Mouse (Mus musculus): ENCODE measurements around the gene Sept8.
A peak's percentile ranks its signal among the peaks of the same experiment; 100 is the strongest.
"Not testable (repeated sequence)": the region's sequence is repeated elsewhere in the genome, so short reads cannot be mapped to it uniquely, and the experiment has no call there.

Gene Sept8

DNA sequence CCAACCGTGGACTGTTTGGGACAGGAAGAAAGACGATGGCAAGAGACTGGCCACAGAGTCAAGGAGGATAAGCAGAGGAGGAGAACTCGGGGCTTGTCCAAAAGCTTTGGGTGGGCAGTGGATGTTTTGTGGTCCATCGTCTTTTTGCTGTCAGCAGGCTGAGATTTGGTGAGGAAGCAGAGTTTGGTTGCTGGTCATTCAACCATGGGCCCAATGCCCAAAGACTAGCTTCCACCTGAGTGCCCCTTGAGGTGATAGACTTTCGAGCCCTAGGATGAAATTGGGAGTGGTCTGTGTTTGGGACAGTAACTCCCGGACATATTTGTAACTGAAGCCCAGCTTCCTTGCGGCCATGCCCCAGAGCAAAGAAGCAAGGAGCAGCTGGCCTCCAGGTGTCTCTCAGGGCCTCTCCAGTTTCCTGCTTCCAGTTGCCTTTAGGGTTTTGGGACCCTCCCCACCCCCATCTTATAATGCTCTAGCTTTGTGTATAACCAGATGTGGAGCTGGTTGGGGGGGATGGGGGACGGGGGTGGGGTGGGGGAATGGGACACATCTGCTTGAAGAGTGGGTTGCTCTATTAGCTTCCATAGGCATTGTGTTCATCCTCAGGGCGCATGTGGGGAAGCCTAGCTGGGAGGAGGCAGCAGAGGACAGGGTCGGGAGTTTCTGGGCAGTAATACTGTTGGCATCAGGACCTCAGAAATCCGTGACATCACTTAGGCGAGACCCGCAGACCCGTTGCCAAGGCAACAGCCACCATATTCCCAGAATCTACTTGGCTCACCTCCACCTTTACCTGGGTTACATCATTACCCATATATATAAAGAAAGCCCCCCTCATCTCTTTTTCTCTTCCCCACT, 4.7 kb downstream of the Sept8 start:
- DNase-seq (ENCODE audit: extremely low read depth, low read depth, low spot score): no peak

DNA sequence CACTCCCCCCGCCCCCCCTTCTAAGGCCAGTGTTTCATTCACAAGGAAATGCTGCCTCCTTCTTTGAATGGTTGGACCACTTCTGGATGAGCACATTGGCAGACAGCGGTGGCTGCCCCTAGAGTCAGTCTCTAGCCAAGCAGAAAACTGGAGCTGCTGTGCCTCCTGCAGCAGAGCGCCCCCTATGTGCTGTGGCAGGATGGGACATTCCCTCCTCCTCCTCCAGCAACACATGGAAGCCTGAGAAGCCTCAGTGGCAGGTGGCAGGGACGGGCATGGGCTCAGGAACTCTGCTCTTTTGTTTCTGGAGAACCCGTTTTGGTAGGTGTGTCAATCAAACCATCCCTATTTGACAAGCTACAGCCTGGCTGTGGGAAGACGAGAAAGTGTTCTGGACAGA, 5.8 kb downstream of the Sept8 start:
- DNase-seq (ENCODE audit: extremely low read depth, low read depth, low spot score): no peak

DNA sequence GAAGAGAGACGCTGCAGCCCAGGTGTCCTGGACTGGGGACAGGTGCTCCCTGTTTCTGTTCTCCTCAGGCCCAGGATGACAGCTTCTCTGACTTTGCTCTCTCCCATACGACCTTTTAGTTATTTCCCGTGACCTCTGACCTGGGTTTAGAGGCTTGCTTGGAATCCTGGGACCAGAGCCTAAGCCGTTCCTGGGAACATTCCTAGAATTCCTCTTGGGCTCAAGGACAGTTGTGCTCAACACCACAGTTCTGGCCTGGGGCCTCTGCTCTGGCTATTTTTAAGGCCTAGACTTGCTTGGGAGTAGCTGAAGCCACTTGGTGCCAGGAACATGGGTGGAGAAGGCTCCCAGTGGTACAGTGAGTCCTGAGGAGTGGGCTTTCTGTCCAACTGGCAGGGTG, 6.4 kb downstream of the Sept8 start:
- DNase-seq (ENCODE audit: extremely low read depth, low read depth, low spot score): no peak

DNA sequence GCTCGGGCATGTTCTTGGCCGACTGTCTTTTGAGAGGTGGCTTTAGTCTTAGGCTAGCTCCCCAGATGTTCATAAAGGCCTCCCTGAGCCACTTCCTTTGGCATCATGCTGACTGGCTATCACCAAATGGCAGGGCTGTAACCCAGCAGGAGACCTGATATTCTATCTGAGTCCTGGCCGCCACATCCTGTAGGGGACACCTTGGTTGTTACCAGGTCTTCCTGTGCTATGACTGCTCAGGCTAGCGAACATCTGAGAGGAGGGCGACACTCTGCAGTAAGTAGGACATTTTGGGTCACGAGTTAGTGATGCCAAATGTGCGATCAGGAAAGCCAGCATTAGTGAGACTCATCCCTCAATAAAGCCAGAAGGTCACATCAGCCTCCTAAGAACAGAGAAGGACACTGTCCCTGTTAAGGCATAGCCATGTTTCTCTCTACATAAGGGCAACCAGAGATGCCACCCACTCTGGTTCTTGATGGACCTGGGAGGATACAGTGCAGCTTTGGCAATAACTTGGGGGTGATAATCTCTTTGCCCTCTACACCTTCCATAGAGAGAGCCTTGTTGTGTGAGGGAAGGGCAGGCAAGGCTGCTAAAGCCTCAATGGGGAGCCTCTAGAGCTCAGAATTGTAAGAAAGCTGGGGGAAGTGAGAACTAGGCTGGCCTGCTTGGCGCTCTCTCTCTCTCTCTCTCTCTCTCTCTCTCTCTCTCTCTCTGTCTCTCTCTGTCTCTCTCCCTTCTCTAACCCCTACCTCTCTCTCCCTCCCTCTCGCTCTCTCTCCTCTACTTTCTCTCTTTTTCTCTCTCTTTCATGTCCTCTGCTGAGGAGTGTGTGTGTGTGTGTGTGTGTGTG, 9.6 kb downstream of the Sept8 start:
- DNase-seq (ENCODE audit: extremely low read depth, low read depth, low spot score): no peak

DNA sequence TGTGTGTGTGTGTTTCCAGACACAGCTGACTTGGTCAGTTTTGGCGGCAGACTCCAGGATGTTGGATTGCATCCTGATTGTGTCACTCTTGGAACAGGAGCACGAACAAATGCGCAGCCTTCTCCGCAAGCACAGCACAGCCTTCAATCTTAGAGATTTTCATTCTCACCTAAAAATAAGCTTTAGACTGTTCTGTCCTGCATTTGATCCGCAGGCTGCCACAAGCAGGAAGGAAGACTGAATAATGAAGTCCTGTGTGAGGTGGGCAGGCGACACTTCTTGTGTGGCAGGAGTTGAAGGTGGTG, 10.1 kb downstream of the Sept8 start:
- no peak for DNase-seq (ENCODE audit: extremely low read depth, low read depth, low spot score)

DNA sequence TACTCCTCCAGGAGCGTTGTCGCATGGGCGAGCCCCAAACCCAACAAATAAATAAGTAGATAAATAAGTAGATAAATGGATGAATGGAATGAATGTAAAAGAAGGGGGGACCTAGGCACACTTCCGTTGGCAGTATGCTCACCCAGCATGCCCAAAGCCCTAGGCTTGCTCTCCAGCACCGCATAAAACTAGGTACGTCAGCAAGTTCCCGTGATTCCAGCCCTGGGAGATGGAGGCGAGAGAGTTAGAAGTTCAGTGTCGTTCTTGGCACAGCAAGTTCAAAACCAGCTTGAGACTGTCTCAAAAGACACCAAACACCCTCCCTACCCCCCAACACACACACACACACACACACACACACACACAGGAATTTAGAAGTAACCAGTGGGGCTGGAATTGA, 10.9 kb downstream of the Sept8 start:
- DNase-seq (ENCODE audit: extremely low read depth, low read depth, low spot score): no peak

DNA sequence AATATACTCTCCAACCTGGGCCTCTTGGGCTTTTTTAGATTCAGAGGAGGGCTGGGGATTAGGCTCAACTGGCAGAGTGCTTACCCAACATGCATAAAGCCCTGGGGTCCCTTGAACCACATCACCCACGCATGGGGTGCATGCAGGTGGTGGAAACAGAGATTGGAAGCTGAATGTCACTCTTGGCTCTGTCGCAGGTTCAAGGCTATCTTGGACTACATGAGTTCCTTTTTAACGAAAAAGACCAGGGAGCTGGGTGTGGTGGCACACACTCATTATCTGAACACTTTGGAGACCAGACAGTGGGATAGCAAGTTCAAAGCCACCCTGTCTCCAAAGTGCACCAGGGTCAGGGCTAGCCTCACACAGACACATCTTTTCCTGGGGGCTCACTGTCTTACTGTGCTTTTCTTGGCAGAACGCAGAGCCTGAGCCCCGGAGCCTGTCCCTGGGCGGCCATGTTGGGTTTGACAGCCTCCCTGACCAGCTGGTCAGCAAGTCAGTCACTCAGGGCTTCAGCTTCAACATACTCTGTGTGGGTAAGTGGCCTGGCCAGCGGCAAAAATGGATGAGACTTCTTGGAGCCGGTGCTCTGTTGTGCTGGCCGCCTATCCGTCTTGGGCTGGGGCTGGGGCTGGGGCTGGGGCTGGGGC, 12.6 kb downstream of the Sept8 start:
- DNase-seq (ENCODE audit: extremely low read depth, low read depth, low spot score): no peak

DNA sequence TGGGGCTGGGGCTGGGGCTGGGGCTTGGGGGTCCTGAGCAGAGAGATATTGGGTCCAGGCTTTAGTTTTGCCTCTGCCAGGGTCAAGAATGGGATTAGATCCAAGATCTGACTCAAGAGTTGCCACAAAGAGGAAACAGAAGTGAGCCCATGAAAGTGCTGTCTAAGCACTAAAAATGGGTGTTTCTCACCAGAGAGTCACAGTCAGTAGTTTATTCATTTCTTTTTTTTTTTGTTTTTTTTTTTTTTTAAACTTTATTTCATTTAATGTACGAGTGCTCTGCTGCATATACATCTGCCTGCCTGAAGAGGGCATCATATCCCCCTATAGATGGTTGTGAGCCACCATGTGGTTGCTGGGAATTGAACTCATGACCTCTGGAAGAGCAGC, 13.2 kb downstream of the Sept8 start:
- no peak for DNase-seq (ENCODE audit: extremely low read depth, low read depth, low spot score)

DNA sequence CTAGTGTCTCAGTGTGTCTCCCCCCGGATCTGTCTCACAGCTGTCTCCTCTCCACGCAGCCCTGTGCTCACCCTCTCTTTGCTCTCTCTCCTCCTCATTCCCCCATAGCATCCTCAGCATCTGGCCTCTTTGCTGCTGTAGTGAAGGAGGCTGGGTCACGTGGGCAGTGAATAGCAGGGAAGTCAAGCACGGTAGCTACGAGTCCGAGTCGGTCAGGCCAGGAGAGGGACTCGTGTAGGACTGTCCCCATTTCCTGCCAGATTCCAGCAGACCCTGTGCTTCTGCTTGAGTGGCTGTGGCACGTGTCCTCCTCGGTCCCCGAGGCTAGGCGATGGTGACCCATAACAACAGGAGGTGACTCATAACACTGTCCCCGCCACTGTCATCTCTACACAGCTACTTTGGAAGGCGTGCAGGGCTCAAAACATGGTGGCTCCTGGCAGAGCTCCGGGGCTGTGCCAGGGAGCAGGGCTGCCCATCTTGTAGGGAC, 20.0 kb downstream of the Sept8 start:
- DNase-seq (ENCODE audit: extremely low read depth, low read depth, low spot score): no peak

DNA sequence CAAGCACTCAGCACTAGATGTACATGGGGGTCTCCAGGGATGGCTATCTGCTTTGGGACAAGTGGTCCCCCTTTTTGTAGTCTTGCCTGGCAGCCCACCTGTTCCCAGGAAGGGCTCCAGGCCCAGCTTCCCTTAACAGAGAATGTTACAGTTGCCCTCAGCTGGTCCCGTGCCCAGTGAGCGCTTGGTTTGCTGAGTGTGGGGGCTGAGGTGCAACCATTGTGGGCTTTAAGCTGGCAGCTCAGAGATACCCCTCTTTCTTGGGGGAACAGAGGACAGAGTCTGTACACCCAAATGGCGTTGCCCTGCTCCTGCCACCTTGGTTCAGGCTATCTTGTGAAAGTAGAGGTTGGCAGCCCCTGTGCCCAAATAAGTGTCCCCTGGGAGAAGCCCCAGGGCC, 21.3 kb downstream of the Sept8 start:
- DNase-seq (ENCODE audit: extremely low read depth, low read depth, low spot score): no peak

DNA sequence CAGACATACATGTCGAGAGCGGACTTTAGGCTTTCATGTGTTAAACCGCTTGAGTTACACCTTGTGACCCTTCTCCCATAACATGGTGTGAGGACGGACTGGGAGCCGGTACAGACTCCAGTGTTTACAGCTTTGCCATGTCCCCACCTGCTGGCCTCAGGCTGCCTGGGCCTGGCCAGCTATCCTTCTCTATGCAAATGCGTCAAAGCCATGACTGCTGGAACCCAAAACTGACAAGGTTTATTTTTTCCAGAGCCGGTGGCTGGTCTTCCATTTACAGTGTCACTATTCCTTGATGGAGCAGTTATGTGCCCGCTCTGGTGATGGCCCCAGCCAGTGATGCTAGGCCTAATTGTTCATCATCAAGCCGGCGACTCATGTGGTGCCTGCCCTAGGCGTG, 22.2 kb downstream of the Sept8 start:
- DNase-seq (ENCODE audit: extremely low read depth, low read depth, low spot score): no peak

DNA sequence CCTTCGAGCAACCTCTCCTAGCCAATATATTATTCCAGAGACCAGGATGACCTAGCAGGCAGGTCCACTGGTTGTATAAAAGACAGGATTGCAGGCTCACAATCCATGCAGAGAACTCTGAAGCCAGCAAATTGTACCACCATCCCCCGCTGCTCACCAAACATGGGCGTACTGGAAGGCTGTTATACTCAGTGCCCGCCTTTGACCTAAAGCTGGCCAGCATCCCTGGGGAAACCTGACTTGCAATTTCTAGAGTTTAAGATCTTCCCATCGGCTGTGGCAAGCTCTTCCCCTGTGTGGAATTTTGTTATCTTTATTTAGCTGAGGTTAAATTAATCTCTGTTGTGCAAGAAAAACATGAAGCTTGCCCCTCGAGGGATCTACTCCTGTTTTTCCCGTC, 24.0 kb downstream of the Sept8 start:
- DNase-seq (ENCODE audit: extremely low read depth, low read depth, low spot score): peak; percentile 37

DNA sequence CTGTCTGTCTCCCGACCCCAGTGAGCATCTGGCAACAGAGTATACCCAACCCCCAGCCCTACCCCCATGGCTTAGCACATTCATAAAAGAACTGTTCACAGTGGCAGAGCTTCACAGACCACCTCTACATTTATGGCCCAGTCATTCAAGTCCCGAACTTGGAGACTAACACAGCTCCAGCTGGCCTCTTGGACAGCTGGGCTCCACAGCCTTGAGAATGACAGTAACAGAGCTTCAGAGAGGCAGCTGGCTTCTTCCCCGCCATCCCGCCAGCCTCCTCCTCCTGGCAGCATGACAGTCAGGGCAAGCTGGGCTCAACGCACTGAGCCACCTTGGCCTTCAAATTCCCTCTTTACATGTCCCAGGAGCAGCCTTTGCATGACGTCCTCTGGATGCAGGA, 27.2 kb downstream of the Sept8 start:
- no peak for DNase-seq (ENCODE audit: extremely low read depth, low read depth, low spot score)

DNA sequence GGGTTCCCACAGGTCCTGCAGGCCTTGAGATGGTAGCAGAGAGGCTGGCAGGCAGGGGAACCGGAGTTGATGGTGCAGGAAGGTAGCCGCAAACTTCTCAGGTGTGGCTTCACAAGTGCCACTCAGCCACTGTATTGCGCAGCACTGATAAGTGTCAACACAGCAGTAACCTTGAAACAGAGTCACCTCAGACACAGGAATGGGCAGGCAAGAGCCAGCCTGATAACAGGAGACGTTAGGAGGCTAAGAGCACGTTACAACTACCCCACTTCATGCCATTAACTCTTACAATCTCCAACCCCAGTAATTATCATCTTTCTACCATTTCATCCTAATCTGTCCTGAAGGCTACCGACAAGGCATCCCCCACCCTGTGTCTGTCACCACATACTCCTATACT, 28.5 kb downstream of the Sept8 start:
- no peak for DNase-seq (ENCODE audit: extremely low read depth, low read depth, low spot score)

DNA sequence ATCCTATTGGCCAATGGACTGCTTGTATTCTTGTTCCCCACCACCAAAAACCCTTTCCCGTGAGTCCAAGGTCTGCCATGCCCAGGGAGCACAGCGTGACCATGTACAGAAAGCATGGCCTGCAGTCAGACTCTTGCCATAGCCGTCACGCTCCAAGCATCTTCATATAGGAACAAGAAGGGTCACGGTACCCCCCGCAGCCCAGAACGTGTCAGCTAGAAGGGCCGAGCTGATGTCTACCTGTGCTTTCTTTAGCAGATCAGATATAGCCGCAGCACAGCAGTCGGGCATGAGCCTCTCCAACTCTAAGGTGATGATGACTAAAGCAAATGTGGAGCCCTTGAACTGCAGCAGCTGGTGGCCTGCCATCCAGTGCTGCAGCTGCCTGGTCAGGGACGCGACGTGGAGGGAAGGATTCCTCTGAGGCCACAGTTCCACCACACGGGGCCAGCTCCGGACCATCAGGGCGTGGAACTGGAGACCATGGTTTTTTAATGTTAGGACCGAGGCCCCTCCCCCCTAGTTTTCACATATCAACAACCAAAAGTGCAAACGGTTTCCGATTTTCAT, 29.1 kb downstream of the Sept8 start:
- DNase-seq (ENCODE audit: extremely low read depth, low read depth, low spot score): no peak

DNA sequence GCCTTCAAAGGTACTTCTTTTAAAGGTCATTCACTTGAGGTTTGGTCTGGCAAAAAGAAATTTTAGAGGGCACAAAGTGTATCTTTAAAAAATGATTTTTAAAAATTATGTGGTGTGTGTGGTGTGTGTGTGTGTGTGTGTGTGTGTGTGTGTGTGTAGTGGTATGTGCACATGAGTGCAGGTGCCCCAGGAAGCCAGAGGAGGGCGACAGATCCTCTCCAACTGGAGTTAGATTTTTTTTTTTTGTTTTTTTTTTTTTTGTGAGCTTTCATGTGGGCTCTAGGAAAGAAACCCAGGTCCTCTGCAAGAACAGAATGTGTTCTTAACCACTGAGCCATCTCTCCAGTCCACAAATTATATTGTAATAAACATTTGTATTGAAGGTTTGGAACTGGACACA, 31.7 kb downstream of the Sept8 start:
- DNase-seq (ENCODE audit: extremely low read depth, low read depth, low spot score): no peak

DNA sequence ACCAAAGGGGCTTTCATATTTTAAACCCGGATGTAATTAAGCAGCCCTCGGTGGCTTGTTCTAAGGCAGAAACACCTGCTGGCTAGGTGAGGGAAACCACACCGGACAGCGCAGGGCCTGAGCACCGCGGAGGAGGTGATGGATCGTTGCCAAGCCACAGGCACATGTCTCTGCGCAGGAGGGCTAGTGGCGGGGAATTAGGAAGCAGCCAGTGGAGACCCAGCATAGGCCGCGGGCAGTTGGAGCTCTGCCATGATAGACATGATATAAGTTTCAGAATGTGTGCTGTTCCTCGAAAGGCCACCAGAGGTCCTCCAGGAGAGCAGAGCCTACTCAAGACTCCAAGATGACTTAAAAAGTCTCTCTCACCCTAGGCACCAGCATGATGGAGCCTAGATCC, 32.7 kb downstream of the Sept8 start:
- peak; percentile 23 for DNase-seq (ENCODE audit: extremely low read depth, low read depth, low spot score)

DNA sequence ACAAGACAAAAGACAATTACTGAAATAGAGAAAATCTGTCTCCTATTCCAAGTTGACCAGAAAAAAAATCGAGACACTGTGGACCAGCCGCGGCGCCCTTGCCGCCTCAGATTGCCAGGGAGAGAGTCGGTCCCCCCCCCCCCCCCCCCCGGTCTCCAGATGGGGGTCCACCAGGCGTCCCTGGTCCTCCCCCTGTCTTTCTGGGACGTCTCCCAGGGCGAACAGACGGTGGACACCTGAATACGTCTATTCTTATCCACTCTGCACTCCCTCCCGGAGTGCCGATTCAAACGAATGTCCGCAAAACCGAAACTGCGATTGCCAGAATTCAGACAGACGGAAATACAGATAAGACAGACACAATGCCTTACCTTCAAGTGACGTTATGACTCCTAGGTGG, 37.5 kb downstream of the Sept8 start:
- DNase-seq (ENCODE audit: extremely low read depth, low read depth, low spot score): not testable (repeated sequence)

DNA sequence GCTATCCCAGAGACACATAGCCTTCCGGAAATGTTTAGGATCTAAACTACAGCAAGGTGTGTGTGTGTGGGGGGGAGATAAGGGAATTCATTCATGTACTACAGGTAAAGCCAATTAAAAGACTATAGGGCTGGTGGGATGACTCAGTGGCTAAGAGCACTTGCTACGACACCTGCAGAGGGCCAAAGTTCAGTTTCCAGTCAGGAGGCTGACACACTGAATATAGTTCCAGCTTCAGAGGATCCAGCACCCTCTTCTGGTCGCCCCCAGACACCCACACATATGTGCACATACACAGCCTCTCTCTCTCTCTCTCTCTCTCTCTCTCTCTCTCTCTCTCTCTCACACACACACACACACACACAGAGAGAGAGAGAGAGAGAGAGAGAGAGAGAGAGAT, 38.9 kb downstream of the Sept8 start:
- DNase-seq (ENCODE audit: extremely low read depth, low read depth, low spot score): not testable (repeated sequence)

DNA sequence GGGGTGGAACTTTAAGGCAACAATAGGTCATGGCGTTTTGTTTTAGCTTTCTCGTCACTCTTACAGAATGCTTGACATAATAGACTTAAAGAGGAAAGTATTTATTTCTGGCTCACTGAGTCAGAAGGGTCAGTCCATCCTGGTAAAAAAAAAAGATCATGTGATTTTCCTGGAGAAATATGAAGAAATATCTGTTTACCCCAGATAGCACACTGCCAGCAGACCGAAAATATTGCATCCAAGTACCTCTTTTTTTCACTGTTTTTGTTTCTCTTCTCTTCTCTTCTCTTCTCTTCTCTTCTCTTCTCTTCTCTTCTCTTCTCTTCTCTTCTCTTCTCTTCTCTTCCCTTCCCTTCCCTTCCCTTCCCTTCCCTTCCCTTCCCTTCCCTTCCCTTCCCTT, 40.9 kb downstream of the Sept8 start:
- DNase-seq (ENCODE audit: extremely low read depth, low read depth, low spot score): not testable (repeated sequence)

DNA sequence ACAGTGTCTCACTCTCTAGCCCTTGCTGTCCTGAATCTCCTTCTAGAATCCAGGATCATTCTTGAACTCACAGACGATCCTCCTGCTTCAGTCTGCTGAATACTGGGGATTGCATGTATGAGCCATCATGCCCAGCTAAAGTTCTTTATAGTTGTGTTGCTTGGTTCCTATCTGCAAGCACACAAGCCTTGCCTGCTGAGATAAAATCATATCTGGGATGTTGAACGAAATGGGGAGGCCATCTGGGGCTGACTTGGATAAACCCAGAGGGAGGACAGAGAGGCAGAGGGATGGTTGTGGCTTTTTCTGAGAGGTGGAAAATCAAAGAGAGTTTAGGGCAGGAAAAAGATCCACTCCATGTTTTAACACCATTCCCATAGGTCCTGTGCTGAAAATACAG, 42.9 kb downstream of the Sept8 start:
- no peak for DNase-seq (ENCODE audit: extremely low read depth, low read depth, low spot score)
